ENCODE assay signal across 19 mouse cellular contexts in the genomic region with DNA sequence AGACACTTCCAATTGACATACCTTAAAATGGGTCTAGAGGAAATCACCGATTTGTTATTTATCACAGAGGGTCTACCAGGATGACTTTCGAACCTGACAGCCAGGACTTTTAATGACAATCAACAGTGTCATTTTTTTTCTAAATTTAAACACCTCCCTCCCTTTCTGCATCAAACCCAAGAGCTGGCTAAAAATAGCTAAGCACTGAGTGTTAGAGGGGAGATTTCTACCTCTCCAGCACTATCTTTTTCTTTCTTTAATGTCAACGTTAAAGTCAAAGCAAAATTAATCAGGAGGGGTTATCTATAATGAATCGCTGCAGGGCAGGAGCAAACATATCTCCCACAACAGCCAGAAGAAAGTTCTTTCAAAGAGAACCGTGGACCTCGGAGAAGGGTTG.
DNase-seq lines count a peak whose midpoint lies in the region; ATAC-seq and TF ChIP-seq lines count a peak whose summit lies in the region.
"Had no signal": no experiment of that assay in that cellular context is flagged by ENCODE, and none has a peak within 500 bp of the region (broad histone marks: within the 10 kb centered on the region; RNA-seq: fewer than 3 reads in every experiment).

No protein-coding gene starts in this region.

- no peaks in the 10 kb centered on the region for H3K27me3 ChIP-seq in heart, embryonic 13.5 days (replicated peaks)
- no peaks in the 10 kb centered on the region for H3K27me3 ChIP-seq in heart, postnatal 0 days (ENCODE audit: control insufficient read depth, insufficient read depth, low read length)
- H3K27me3 ChIP-seq: embryonic facial prominence, embryonic 13.5 days; forebrain, embryonic 12.5 days; hindbrain, embryonic 12.5 days had no signal

- ATAC-seq in heart, embryonic 13.5 days (ENCODE audit: extremely low read depth, insufficient number of reproducible peaks, low FRiP score, low TSS enrichment) = no peak
- no peak for ATAC-seq in heart, postnatal 0 days (ENCODE audit: insufficient read depth, low read depth)
- ATAC-seq: forebrain, embryonic 16.5 days; hindbrain, embryonic 16.5 days had no signal

- TF ChIP-seq EP300 in heart, postnatal 0 days (IDR thresholded peaks at IDR 0.05; ENCODE audit: low read depth) = no peak

- H3K4me3 ChIP-seq in heart, embryonic 13.5 days = 0 out of 2 replicates have a peak overlapping the region, but pooled peaks have one; percentile 4
- no peak overlapping the region for H3K4me3 ChIP-seq in heart, postnatal 0 days (ENCODE audit: low read depth, low read length)
- H3K4me3 ChIP-seq: embryonic facial prominence, embryonic 13.5 days; forebrain, embryonic 12.5 days; hindbrain, embryonic 12.5 days had no signal

- no peak overlapping the region for H3K9ac ChIP-seq in heart, embryonic 13.5 days
- no peak overlapping the region for H3K9ac ChIP-seq in heart, postnatal 0 days (replicated peaks; ENCODE audit: low read depth, low read length)
- H3K9ac ChIP-seq: embryonic facial prominence, embryonic 13.5 days; forebrain, embryonic 12.5 days; hindbrain, embryonic 12.5 days had no signal

- peak overlapping the region; percentile 50; the same call in 1 of the 2 replicates for H3K27ac ChIP-seq in heart, embryonic 13.5 days (replicated peaks)
- H3K27ac ChIP-seq in heart, postnatal 0 days (ENCODE audit: low read depth) = peak overlapping the region; percentile 25; the same call in 1 of the 2 replicates
- H3K27ac ChIP-seq: embryonic facial prominence, embryonic 13.5 days; forebrain, embryonic 12.5 days; hindbrain, embryonic 12.5 days had no signal

- WGBS in heart, embryonic 13.5 days = 24% methylated on average over 6 of the region's 6 CpGs
- 23% methylated on average over 6 of the region's 6 CpGs for WGBS in heart, postnatal 0 days

- H3K36me3 ChIP-seq in heart, embryonic 13.5 days = no peaks in the 10 kb centered on the region
- H3K36me3 ChIP-seq in heart, postnatal 0 days (replicated peaks; ENCODE audit: control insufficient read depth, insufficient read depth, low read length) = no peaks in the 10 kb centered on the region
- H3K36me3 ChIP-seq: embryonic facial prominence, embryonic 13.5 days; forebrain, embryonic 12.5 days; hindbrain, embryonic 12.5 days had no signal

- peaks cover 17% of the 10 kb centered on the region for H3K4me1 ChIP-seq in heart, embryonic 13.5 days
- H3K4me1 ChIP-seq in heart, postnatal 0 days (ENCODE audit: control insufficient read depth, insufficient read depth) = peaks cover 13% of the 10 kb centered on the region; the same call in 1 of the 2 replicates
- H3K4me1 ChIP-seq: embryonic facial prominence, embryonic 13.5 days; forebrain, embryonic 12.5 days had no signal

- TF ChIP-seq CTCF in heart, postnatal 0 days (IDR thresholded peaks at IDR 0.05; ENCODE audit: low read depth) = no peak

- DNase-seq in heart, postnatal 10 days = no peak
- no peak for DNase-seq in heart, postnatal 0 days (ENCODE audit: low spot score)
- no peak for DNase-seq in heart, adult 9 months (ENCODE audit: low spot score in 2 of 2)
- peak; percentile 9 for DNase-seq in thymus, postnatal 4 days
- DNase-seq in thymus, adult 18-20 months = no peak
- DNase-seq: adrenal gland, adult 2 months; adrenal gland, postnatal 25 days; cerebellum, adult 18-20 months; cerebellum, adult 9-11 months; cerebellum, postnatal 36 days; gastrocnemius, postnatal 10 days; heart, postnatal 36 days; kidney, adult 11 months had no signal

- intact Hi-C loops in heart, postnatal 10 days (cut with DNase I) = no loop called here

- H3K9me3 ChIP-seq in heart, embryonic 13.5 days = no peaks in the 10 kb centered on the region
- no peaks in the 10 kb centered on the region for H3K9me3 ChIP-seq in heart, postnatal 0 days (replicated peaks; ENCODE audit: control insufficient read depth, low read length)
- H3K9me3 ChIP-seq: embryonic facial prominence, embryonic 13.5 days; forebrain, embryonic 12.5 days; hindbrain, embryonic 12.5 days had no signal

- H3K4me2 ChIP-seq in heart, embryonic 13.5 days = peak overlapping the region; percentile 50
- H3K4me2 ChIP-seq in heart, postnatal 0 days (ENCODE audit: low read depth, low read length) = peak overlapping the region; percentile 28
- H3K4me2 ChIP-seq: embryonic facial prominence, embryonic 13.5 days; forebrain, embryonic 12.5 days; hindbrain, embryonic 12.5 days had no signal
